Mouse (Mus musculus) common myeloid progenitor, adult 5-6 weeks (primary cell): ENCODE data around the gene Xpa. TPM values are rescaled to one million over a fixed set of nuclear protein-coding genes. Genes with fewer than 3 reads are reported as not detected.

Experiments
- ATAC-seq: replicated peaks from 2 replicates; pipeline ENCODE4 v1.8.0; 2016; ENCODE audit warnings: low read depth, mild to moderate bottlenecking, moderate TSS enrichment, inconsistent platforms; ENCODE audit not compliant: poor library complexity, severe bottlenecking
- total RNA-seq: library from RNA; stranded (forward); fragments of 200-1000, 187-1606 nt; gene quantifications from 2 replicates; pipeline ENCODE4 v1.2.3, GENCODE M21; 2017

Gene Xpa
- total RNA-seq, 1 experiment from 2014 or later = 41.7 TPM

- no peak for ATAC-seq
These were observed 44.1 kb downstream of the Xpa start for GRCm38 (mm10) chr4:46151903-46152544.

GRCm38 (mm10) chr4:46146881-46147280 is 49.2 kb downstream of the Xpa start:
- no peak for ATAC-seq

GRCm38 (mm10) chr4:46144323-46144722 is 51.8 kb downstream of the Xpa start:
- no peak for ATAC-seq

GRCm38 (mm10) chr4:46138287-46139222 is 57.6 kb downstream of the Xpa start, which contains the start of the genes Ncbp1 and Tstd2:
Ncbp1 (plus strand) TSS chr4:46138613.
Tstd2 (minus strand) TSS chr4:46138694.
- ATAC-seq = peak; percentile 90

GRCm38 (mm10) chr4:46137629-46138286 is 58.4 kb downstream of the Xpa start:
- ATAC-seq = peak; percentile 51

- no peak for ATAC-seq
These were observed 64.3 kb downstream of the Xpa start for GRCm38 (mm10) chr4:46131791-46132190.

- ATAC-seq = peak; percentile 76; the same call in 1 of the 2 replicates
These were observed 65.9 kb downstream of the Xpa start for GRCm38 (mm10) chr4:46130221-46130620.

GRCm38 (mm10) chr4:46129311-46130004 is 66.7 kb downstream of the Xpa start:
- ATAC-seq = no peak

- ATAC-seq = peak; percentile 93
These were observed 69.6 kb downstream of the Xpa start for GRCm38 (mm10) chr4:46126541-46126940.

- no peak for ATAC-seq
These were observed 72.8 kb downstream of the Xpa start for GRCm38 (mm10) chr4:46123358-46123757.

GRCm38 (mm10) chr4:46120767-46121166 is 75.3 kb downstream of the Xpa start:
- ATAC-seq = no peak

GRCm38 (mm10) chr4:46119514-46120094 is 76.5 kb downstream of the Xpa start:
- no peak for ATAC-seq

GRCm38 (mm10) chr4:46117536-46117935 is 78.6 kb downstream of the Xpa start:
- no peak for ATAC-seq

- no peak for ATAC-seq
These were observed 79.5 kb downstream of the Xpa start for GRCm38 (mm10) chr4:46116544-46117175.

- no peak for ATAC-seq
These were observed 80.8 kb downstream of the Xpa start for GRCm38 (mm10) chr4:46115308-46115707.

- no peak for ATAC-seq
These were observed 84.8 kb downstream of the Xpa start for GRCm38 (mm10) chr4:46111361-46111760.

GRCm38 (mm10) chr4:46110084-46110483 is 86.0 kb downstream of the Xpa start:
- ATAC-seq = no peak
